Mouse (Mus musculus): ENCODE data around the gene Pdlim5.
"Not testable (repeated sequence)": the region's sequence is repeated elsewhere in the genome, so short reads cannot be mapped to it uniquely, and the experiment has no call there.

The Pdlim5 gene

DNA sequence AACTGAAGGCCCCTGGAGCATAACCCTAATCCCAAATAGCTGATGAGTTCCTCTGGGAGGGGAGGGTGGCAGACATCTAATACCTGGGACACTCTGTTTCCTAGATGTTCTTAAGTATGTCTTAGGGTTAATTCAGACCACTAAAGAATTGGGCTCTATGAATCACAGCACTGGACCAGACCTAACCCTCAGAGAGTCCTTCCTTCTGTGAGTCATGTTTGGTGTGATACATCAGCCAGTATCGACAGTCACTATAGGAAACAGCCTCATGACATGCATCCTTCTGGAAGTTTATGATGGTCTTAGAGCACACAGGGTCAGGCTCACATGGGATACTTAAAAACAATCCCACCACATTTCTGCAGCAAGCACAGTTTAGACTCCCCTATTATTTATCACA is 143.4 kb downstream of the Pdlim5 start:
- no peak for DNase-seq

DNA sequence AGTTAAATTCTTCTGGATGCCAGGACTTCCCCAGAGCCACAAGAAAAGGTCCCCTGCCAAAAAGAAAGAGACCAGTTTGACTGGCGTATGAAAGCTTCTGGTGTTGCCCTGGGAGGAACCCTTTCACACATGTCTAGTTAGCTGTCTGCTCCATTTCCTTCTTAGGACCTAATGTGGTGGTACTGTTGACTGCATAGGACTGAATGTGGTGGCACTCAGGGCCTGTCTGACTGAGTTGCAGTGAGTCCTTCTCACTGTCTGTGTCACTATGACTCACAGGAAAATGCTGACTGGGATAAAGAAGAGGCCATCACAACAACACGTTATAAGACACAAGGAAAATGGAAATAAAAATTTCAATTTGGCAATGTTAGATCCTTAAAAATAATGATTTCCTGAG is 146.0 kb downstream of the Pdlim5 start:
- DNase-seq = no peak

DNA sequence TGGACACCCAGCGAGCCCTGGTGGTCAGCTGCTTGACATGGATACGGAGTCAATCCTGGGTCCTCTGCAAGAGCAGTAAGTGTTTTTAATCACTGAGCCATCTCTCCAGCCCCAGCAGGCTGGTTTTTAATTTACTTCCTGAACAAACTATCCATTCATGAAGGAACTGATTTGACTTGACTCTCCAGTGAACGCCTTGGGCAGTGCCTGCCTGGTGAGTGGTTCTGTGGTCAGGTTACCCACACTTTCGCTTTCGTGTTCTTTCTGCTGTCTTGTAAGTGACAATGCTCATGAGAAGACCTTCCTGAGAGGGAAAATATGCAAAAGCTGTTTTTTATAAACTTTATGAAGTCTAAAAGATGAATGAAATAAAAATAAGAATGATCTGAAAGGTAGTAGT is 152.2 kb downstream of the Pdlim5 start:
- no peak for DNase-seq

DNA sequence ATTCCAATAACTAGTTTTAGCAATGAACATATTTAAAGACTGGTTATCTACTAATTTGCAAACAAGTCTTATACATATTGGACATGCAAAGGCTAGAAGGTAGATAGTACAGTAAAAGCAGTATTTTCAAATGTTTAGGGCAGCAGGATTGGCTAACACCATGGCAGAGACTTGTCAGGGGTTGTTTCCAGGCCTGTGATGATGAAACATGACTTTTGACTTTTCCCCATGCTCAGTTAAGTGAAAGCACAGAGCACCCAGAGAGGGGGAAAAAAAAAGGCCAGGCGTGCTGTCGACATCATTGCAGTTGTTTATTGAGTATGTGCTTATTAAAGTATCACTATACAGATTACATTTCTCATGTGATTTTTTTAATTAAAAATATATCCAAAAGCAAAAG is 156.2 kb downstream of the Pdlim5 start:
- no peak for DNase-seq

DNA sequence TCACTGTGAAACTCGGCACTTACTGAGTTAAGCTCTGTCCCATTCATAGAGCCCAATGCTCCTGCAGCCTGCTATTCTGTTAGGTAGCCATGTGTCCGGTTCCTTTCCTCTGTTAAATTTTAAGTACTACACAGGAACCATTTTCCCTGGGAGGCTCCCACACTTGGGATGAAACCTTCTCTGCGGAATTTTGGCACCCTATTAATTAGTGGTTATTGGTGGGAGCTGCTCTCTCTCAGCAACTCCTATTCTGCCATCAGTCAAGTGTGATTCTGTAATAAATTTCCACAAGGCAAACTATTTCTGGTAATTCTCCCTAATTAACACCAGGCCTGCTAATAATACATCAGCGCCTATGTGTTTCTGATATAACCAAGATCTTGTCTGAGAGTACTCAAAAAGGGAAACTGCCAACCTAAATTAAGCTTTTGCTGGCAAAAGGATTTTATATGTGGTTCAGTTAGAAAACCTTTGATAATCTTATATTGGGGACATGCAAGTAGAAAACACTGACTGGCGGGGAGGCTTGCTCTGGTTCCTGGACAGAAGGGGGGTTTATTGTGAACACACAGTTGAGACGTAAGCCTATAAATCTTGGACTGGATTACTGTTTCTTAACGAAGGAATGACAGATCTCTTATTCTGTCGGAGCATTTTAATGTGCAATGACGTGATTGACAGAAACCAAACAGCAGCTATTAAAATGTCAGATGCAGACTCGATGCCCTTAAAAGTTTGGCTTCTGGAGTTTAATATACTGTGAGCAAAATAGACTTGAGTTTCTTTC is 157.0 kb downstream of the Pdlim5 start:
- no peak for DNase-seq

DNA sequence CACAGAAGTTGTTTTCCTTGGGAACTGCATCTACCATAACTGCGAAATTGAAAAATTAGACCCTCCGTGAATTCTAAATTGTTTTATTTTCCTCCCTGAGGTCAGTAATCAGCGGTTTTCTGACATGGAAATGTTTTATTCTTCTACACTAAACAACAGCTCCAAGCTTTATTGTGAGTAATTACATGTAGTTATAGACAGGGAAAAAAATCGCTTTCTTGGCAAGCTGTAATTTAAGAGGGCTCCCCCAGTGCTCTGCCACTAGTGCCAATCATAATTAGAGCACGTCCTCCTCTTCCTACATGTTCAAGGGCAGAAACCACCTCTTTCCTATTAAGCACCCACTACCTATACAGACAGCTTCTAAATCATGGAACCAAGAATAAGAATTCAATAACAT is 157.9 kb downstream of the Pdlim5 start:
- DNase-seq = no peak

DNA sequence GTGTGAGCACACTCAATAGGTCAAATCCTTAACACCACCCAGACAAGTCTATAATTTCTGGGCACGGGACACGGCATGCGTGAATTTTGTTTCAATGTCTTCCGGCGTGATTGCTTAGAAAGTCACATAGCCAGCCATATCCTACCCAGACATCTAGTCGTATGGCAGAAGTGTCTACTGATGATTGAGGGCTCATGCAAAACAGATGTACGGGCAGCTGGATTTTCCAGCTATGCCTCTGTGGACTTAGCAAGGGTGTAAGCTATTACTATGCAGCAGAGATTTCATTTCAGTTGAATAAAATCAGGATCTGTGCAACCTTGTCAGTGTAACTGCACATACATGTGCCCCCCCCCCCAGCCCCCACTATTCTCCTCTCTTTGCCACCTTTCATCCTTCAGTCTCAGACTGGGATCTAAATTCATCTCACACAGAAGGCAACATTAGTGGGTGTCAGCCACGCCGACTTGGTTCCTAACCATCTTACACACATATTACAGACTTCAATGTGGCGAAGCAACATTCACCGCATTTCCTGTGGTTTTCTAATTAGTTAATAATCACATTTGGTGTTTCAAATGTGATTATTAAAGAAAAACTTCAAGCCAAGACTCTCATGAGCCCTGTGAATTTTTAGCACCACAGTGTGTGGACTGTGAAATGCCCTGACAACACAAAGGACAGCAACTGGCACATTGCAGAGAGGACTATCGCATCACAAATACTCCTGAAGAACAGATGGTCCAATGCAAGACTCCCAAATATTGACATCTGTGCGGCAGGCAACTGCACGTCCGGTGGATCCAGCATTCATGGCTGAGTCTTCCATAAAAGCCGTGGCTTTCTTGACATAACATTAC is 161.7 kb downstream of the Pdlim5 start:
- DNase-seq = no peak

DNA sequence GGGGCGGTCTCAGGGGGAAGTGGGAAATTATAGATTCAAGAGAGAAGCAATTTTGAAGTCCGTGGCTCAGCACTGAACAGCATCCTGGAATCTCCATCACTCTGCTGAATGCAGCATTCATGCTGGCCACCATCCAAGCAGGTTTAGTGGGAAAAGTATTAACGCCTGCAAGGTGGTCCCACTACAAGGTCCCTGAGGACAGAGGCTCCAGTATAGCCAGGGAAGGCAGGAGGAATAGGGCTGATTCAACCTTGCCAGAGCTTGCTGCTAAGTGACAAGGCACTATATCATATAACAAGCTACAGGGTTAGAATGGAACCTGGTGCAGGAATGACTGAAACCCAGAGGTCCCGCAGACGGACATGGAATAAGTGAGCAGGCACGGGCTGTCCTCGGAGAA is 166.8 kb downstream of the Pdlim5 start:
- DNase-seq = no peak

DNA sequence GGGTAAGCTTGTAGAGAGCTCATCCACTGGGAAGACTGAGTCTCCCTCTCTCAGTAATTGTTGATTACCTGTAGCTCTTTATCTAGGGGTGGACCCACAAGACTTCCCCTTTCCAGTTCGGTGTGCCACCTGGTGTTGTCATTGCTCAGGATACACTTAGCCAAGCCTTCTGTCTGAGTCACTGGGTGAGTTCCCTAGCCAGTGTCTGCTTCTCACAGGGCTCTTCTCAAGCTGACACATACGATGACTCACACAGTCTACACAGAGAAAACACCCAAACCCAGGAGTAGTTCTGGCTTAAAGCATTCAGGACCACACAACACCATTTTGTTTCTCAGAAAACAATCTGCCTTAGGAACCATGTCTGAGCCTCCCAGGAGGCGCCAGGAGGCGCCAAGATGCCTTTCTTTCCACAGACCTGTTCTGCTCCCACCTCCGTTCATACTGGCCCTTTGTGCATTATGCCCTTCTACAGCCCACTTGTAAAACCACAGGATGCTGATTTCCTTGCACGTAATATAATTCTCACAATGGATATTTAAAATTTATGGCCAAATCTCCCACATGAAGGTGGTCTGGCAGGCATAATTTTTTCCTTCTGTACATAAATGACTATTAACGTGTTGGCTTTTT is 172.9 kb downstream of the Pdlim5 start:
- DNase-seq = no peak

DNA sequence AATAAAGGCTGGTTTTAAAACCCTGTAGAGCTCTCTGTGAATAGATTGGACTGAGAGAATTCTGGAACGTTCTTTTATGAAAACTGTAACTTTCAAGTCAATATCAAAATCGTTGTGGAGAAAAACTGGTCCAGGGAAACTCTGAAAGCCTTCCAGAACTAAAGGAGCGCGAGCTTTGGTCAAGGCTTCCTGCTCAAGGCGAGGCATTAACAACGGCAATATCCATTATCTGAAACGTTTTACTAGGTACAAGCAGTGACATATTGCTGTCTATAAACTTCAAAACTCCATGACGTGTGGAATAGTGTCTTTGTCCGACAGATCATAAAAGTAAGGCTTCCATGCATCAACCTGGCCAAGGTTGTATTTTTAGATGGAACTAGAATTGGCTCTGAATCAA is 175.6 kb downstream of the Pdlim5 start:
- DNase-seq = no peak

DNA sequence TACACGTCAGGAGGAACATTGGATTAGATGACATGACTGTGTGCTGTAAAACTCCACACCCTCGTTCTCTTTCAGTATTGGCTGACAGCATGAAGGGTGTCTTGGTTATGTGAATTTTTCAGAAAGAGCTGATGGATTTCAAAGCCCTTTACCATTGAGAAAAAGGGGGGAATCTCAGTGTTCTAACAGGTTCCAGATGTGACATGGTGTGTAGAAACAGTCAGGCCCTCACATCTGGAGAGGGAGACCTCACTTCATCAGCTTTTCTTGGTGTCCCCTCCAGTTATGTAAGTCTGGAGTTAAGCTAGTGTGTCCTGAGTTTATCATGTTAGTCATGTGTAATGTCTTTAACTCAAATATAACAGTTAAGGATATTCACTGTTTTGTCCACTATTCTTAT is 182.7 kb downstream of the Pdlim5 start:
- no peak for DNase-seq

DNA sequence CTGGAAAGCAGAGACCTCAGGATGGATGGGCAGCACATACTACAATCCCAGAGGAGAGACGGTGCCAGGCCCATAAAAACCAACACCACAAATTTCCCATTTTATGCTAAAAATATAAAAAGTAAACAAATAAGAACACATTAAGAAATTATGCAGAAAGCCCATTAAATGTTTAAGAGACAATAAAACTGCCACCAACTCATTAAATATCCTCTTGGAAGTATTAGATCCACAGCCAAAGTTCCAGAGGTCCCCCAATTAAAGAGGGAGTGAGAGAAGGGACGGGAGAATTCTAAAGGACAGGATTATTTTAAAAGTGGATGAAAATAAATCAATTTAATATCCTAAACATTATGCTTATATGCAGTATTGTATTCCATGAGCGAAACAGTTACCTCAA is 183.3 kb downstream of the Pdlim5 start:
- no peak for DNase-seq

DNA sequence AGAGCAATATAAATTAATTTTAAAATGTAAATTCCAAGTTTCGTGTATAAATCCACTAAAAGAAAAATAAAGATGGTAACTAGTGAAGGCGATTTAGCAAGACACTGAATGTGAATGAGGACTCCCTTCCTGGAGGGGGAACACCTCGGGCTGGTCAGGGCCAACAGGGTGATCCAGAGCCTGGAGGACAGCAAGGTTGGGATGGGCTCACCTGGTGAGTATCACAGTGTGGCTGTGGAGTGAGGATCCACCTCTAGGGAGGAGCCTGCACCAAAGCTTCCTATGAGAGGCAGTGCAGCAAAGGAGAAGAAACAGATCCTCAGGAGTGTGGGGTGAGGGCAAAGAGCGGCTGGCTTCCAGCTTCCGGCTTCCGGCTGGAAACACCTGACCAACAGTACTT is 185.5 kb downstream of the Pdlim5 start:
- DNase-seq = no peak

DNA sequence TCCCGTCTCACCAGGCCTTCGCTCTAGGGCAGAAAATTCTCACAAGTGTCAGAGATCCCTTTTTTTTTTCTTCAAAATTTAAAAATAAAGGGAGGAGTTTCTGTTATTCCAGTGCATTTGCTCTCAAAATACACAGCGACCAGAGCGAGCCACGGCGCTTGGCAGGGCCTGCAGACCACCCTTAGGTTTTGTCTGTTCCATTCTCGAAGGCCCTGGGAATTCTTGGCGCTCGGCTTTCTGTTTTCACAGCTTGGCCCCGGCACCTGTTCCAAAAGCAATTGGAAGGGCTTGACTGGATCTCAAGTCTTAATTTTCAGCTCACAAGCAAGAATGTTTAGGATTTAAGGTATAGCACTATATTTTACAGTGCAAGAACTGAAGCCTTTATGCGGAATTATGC is 186.4 kb downstream of the Pdlim5 start:
- DNase-seq = no peak

DNA sequence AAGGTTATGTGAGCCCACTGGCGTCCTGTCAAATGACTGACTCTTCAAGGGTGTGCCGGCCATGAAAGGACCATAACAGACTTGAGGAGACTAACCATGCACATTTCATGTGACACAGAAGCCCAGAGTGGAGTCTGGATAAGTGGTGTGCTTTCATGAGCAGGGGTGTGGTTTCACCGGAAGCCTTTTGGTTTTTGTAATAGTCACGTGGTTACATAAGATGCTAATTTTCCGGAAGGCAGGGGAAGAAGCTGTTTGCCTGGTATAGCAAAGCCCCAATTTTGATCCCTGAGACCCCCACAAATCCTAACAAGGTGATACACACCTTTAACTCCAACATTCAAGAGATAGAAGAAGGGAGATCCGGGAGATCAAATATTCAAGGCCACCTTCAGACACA is 188.0 kb downstream of the Pdlim5 start:
- DNase-seq = no peak

DNA sequence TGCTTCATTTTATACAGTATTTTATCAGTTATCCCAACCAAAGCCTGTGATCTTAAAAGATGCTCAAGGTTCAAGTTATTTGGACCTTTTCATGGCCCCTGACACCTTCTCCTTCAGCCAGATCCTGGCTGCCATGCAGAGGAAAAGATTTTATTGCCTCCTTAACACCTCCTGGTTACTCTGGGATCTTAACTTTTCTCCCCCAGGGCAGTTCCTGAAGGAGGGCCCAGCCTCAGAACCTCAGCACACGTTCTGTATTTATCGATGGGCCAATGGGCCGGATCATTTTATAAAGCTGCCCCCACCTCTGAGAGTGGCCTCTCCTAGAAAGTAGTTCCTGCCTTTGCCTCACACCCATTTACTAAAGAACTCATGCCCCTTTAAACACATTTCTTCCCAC is 189.2 kb downstream of the Pdlim5 start:
- DNase-seq = no peak

DNA sequence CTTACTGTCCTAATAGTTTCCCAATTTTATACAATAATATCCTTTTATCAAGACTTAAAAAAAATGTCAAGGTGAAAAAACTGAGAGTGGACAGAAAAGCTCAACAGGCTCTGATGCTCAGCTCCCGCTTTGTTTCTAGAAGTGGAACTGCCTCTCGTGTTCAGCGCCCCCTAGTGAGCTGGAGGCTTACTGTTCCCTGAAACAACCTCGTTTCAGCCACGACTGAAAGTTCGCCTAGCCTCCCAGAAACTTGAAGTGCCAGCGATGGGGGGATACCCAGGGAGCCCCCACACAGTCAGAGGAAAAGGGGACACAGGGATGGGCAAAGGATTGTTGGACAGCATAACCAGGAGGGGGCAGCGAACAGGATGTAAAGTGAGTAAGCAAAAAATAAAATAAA is 199.4 kb downstream of the Pdlim5 start:
- no peak for DNase-seq

DNA sequence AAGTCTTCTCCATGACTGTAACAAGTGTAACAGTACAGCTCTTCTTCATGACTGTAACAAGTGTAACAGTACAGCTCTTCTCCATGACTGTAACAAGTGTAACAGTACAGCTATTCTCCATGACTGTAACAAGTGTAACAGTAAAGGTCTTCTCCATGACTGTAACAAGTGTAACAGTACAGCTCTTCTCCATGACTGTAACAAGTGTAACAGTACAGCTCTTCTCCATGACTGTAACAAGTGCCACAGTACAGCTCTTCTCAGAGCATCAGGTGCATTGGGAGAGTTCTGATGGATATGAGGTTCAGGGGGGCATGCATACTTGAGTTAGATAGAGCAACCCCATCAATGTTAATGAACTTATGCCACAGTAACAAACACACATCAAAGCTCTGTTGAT is 203.9 kb downstream of the Pdlim5 start:
- DNase-seq = not testable (repeated sequence)

Measured in right cerebral cortex, adult 18-20 months (tissue).